Mouse (Mus musculus) left cerebral cortex, postnatal 14 days (tissue): ENCODE measurements around the gene Psd4. TPM values are rescaled to one million over a fixed set of nuclear protein-coding genes. Genes with fewer than 3 reads are reported as not detected.
A peak's percentile ranks its signal among the peaks of the same experiment; 100 is the strongest.

Experiments
- DNase-seq, 2 experiments: peaks; one replicate each; pipeline ENCODE4 v3.0.0; 2021 to 2022; ENCODE audit warnings: low spot score in 2 of 2, mixed read lengths in 1 of 2
- intact Hi-C: fragments of 180-260 bp; cut with DNase I; formaldehyde crosslinking; loops from one replicate; pipeline ENCODE4 v1.15.1; 2025
- long read RNA-seq, 2 experiments: library from polyadenylated mRNA; stranded (forward); transcript quantifications; one replicate each; pipeline ENCODE4 v2.0.0; 2021
- total RNA-seq, 2 experiments: library from RNA; stranded (reverse); gene quantifications; 2 replicates each; pipeline ENCODE4 v1.2.3; 2021

Psd4 gene
- 1 to 10 TPM in 1 of 2 experiments, under 1 TPM in 1; 0.99 to 2.2 TPM for total RNA-seq
- long read RNA-seq, experiment 1: 0 reads
- long read RNA-seq, experiment 2: 0 reads

DNA sequence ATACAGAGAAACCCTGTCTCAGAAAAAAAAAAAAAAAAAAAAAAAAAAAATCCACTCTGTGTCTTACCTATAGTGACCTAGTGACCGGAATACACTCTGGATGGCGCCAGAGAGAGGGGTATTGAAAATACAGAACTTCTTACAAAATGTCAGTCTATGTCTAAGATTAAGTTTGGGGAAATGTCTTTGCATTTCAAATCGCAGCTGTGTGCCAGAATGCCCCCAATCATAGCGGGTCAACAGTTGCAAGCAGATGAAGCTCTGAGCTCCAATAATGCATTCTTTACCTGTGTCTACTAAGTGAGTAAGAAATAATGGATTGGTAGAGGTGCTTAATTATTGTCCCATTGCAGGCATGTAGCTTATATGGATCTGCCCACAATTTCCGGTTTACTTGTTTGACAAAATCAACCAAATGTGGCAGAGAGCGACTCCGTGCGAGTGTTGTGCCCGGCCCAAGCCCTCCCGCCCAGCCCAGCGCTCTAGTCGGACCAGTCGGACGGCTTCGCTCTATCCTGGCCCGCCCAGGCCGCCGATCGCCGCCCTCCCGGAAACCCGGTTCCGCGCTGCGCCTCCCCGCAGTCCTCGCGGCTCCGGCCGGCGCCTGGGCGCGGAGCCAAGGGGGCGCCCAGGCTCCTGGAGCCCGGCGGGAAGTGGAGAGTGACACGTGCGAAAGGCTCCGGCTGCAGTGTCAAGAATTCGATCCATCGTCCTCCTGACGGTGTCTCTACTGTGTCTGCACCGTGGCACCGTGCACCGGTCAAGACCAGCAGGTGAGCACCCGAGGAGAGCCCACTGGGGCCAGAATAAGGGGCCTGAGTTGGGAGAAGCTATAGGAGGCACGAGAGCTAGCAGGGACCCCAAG, at the start of gene Psd4:
Gene Psd4, plus strand, starts transcription at position 551 of the 865 bp plus-strand sequence.
- intact Hi-C loops: no loop called here

GRCm38 (mm10) chr2:24317919-24318598, 49.3 kb upstream of the Psd4 start:
- no peak for DNase-seq
- intact Hi-C loops: no loop called here

More for the DNA sequence above, at the start of gene Psd4:
- DNase-seq: peak in 1 of 2 experiments; percentile 10

DNA sequence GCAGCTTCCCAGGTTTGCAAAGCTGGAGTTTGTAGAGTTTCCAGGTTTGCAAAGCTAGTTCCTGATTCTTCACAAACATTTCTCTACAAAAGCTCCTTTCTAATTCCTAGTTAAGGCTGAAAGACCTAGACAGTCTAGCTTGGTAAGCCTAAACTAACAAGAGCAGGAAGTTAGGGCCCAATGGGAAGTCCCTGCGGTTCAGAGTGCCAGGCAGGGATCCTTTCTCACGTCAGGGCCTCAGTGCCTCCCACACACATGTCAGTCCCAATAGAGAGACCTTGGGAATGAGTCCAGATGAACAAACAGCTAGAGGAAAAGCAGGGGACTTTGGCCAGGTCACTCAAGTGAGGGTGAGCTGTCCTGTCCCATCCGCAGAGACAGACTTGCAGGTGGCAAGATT, 32.0 kb upstream of the Psd4 start:
- DNase-seq: no peak
- intact Hi-C loops: no loop called here

GRCm38 (mm10) chr2:24336545-24336944, 30.8 kb upstream of the Psd4 start, which contains the start of gene Il1rn:
Il1rn (plus strand) TSS chr2:24336853.
- DNase-seq: no peak
- intact Hi-C loops: no loop called here

- intact Hi-C loops: no loop called here
- no peak for DNase-seq
These were observed 25.9 kb upstream of the Psd4 start for GRCm38 (mm10) chr2:24341395-24341885.

DNA sequence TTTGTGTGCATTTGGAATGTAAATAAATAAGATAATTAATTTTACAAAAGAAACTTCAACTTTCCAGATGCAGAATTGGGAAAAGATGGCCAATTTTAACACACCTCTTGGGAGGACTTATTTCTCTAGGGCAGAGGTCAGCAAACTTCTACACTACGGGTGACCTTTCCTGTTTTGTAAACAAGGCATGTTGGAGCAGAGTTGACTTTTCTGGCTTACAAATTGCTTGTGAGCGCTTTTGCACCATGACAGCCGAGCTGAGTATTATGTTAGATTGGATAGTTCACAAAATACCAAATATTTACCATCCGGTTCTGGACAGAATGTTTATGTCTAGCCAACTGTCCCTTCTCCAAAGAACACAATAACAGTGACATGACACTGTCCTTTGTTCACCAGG, 22.8 kb upstream of the Psd4 start:
- intact Hi-C loops: no loop called here
- DNase-seq: no peak

DNA sequence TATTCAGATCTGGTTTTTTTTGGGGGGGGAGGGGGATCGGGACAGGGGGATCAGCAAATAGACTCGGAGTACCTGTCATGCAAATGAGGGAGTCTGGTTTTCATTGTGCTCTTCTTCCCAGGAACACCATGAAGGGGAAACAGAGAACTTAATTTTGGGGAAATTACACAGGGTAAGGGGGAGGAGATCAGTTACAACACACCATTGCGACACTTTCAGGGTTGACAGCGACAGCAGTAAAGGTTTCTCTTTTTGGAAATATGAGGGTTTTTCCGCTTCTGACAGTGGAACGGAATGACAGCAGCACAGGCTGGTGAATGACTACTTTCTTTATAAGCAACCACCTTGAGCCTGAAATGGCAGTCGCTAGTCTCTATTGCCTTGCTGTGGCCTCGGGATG, 22.3 kb upstream of the Psd4 start:
- DNase-seq: no peak
- intact Hi-C loops: no loop called here

DNA sequence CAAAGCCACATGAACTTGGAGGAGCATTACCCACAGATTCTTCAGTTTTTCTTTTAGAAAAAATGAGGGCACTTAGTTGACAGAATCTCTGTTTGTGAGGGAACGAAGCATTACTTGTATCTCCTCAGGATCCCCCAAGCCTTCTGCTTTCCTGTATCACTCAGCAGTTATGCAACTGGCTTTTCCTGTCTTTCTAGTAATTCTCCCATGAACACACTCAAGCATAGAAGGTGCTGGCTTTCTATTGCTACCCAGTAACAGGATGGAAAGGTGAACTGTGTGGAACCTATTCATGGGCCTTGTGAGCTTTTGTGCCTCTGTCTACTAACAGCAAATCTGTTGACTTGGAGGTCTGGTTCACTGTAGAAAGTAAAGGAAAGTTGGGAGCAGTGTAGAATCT, 19.5 kb upstream of the Psd4 start:
- intact Hi-C loops: no loop called here
- no peak for DNase-seq

GRCm38 (mm10) chr2:24351159-24351558, 16.2 kb upstream of the Psd4 start:
- no peak for DNase-seq
- intact Hi-C loops: no loop called here

GRCm38 (mm10) chr2:24353042-24353441, 14.3 kb upstream of the Psd4 start:
- intact Hi-C loops: no loop called here
- no peak for DNase-seq

GRCm38 (mm10) chr2:24357642-24358041, 9.7 kb upstream of the Psd4 start:
- DNase-seq: peak; percentile 17 to 65
- intact Hi-C loops: loop anchor here (2.0 to 5.0 kb wide), 2 partner anchors 47 to 210 kb away; no protein-coding TSS in a partner anchor

DNA sequence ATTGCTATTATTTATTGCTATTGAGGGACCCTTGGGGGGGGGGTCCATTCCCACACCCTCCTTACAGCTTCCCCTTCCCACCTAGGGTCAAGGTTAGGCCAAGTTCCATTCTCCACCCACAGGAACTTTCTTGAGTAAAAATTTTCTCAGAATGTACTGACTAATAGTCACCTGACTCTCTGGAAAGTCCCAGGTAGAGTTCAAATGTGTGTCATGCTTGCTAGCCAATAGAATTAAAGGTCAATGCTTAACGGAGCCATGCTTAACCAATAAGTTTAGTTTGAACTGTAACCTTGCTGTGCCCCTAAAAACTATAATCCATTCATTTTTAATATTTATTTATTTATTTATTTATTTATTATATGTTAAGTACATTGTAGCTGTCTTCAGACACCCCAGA, 8.0 kb upstream of the Psd4 start:
- intact Hi-C loops: loop anchor here (5.0 kb wide), 1 partner anchor 208 kb away; no protein-coding TSS in a partner anchor
- no peak for DNase-seq

- intact Hi-C loops: no loop called here
These were observed 3.6 kb upstream of the Psd4 start for GRCm38 (mm10) chr2:24363818-24364217.

DNA sequence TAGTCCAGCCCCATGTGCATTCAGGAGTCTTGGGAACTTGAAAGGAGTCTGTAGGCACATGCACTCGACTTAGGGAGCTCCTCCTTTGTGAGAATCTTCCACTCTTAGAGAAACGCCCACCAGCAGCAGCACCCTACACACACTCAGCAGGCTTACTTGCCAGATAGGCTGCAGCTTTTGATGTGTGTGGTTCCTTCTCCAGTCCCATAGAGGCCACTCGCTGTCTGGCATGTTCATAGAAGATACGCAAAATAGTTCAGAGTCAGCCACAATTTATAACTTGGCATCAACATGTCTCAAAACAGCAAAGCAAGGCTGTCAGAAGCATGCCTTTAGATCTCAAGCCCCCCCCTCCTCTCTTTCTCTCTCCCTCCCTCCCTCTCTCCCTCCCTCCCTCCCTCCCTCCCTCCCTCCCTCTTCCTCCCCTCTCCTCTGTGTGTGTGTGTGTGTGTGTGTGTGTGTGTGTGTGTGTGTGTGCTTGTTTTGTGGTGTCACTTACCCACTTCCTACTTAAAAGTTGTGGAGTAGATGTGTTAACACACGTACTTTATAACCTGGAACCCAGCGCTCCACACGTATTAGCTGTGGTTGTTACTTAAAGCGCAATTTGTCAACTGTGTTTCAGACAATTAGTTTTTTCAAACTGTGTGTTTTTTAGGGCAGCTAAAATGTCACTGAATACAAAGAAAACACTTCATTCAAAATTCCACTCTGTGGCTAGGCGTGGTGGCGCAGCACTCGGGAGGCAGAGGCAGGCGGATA, 985 bp upstream of the Psd4 start:
- intact Hi-C loops: no loop called here
- DNase-seq: no peak

More at GRCm38 (mm10) chr2:24363818-24364217, 3.6 kb upstream of the Psd4 start:
- no peak for DNase-seq

DNA sequence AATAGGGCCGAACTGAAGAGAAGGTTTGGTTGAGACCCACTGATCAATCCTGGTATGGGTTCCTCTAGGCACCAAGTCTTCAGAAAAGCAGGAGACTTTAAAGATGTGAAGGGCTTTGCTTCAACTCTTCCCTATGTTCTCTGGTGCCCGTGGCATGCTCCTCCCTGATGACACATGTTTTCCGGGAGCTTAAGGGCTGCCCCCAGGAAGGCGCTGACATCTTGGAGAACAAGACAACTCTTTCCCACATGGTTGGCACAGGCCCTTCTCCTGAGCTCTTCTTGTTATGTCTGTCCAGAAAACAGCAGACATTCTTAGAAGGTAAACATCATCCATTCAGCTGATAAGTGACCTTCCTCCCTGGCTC, 498 bp downstream of the Psd4 start:
- no peak for DNase-seq
- intact Hi-C loops: no loop called here

DNA sequence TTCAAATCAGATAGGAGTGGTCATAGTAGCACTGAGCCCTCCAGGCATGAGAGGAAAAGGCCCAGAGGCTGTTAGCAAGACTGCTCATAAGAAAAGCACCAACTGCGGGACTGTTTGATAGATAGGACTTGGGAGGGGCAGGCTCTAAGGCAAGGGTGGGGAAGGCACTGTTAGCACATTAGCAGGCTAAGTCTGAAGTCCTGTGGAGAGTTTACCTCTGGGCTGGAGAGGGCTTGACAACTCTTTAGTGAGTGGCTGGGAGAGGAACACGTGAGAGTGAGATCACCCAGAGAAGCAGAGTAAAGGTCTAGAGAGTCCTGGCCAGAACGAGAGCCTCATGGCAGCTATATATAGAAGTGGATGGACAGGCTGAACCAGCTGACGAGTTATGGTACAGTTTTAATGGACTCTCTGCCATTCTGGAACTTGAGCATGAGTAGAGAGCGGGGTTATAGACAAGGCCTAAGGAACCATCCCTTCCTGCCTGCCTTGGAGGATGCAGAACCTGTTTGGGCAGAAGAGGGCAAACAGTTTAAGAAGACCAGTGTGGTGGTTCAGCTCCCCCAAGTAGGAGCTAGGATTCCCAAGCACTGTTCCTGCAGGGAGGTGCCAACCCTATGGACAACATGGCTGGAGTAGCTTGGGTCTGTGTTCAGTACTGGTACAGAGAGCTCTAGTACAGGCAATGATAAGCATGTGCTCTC, 11.5 kb downstream of the Psd4 start:
- no peak for DNase-seq
- intact Hi-C loops: no loop called here

DNA sequence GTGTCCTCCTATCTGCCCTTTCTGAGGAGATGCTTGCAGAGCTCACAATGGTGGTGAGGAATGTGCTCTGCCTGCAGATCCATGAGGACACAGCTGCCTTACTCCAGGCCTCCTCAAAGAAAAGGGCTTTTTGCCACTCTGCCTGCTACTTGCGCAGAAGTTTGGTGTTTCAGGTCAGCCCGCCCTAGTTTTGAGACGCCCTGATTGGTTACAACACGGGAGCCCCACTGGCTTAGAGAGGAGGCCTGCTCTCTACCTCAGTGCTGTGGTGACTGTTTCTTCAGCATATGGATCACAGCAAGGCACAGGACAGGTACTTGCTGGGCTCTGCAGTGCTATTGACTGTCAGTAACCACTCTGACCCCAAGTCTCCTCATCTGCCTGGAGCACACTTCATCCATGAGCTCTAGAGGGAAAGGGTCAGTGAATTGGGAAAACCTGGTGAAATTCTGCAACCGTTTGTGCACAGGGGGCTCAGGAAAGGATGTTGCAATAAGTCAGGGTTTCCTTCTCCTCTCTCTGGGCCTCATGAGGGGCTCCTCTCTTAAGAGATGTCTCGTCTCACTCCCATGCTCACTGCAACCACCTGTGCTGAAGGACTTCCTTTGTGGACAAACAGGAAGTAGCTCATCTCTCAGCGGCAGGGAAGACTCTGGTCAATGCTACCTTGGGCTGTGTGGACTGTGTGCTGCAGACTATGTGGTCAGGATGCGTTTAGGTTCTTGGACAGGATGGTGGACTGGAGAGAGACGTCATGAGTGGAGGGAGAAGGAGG, 15.3 kb downstream of the Psd4 start:
- intact Hi-C loops: no loop called here
- DNase-seq: no peak

- intact Hi-C loops: no loop called here
- DNase-seq: no peak
These were observed 16.3 kb downstream of the Psd4 start for GRCm38 (mm10) chr2:24383636-24384035.
